Mouse (Mus musculus) brain, embryonic 14.5 days (tissue): ENCODE measurements around the gene Ltbp2.

Source experiments
- CTCF ChIP-seq: fragments of 200-500 bp; IDR thresholded peaks from 2 replicates; pipeline ENCODE4 v1.5.1; 2012; ENCODE audit warnings: inconsistent platforms, mild to moderate bottlenecking, moderate library complexity, borderline replicate concordance; ENCODE audit not compliant: insufficient read depth, insufficient read length; ENCODE audit errors: extremely low read depth
- POLR2A ChIP-seq: fragments of 200-500 bp; IDR thresholded peaks from 2 replicates; pipeline ENCODE4 v1.6.1; 2012; ENCODE audit warnings: mild to moderate bottlenecking, inconsistent platforms, borderline replicate concordance; ENCODE audit not compliant: poor library complexity, insufficient read depth, insufficient read length, severe bottlenecking; ENCODE audit errors: extremely low read depth

GRCm38 (mm10) chr12:84766113-84766735, 110.1 kb downstream of the Ltbp2 start:
- TF ChIP-seq CTCF, result no peak
- TF ChIP-seq POLR2A, result no peak
